Mouse (Mus musculus) limb, embryonic 12.5 days (tissue): ENCODE data around the gene Olfr1366. TPM values are rescaled to one million over a fixed set of nuclear protein-coding genes. Genes with fewer than 3 reads are reported as not detected.
"Not testable (repeated sequence)": the region's sequence is repeated elsewhere in the genome, so short reads cannot be mapped to it uniquely, and the experiment has no call there.

ENCODE experiments used
- ATAC-seq: fragments of 200-750 bp; cut with Nextera tagmentation; 2 replicates; pipeline ENCODE4 v1.8.0; 2017; ENCODE audit warnings: low read depth, moderate TSS enrichment; ENCODE audit not compliant: insufficient number of reproducible peaks, insufficient read depth, low FRiP score, low TSS enrichment
- H3K27ac ChIP-seq: fragments of 300-500 bp; sonication (generic); 2 replicates; pipeline ENCODE4 v1.5.1; 2016; ENCODE audit warnings: mild to moderate bottlenecking, moderate library complexity
- H3K27me3 ChIP-seq: fragments of 300-500 bp; sonication (generic); 2 replicates; pipeline ENCODE4 v1.6.1; 2016; ENCODE audit warnings: mild to moderate bottlenecking, moderate library complexity
- H3K36me3 ChIP-seq: fragments of 300-500 bp; sonication (generic); 2 replicates; pipeline ENCODE4 v1.6.1; 2016; ENCODE audit warnings: mild to moderate bottlenecking, moderate library complexity
- H3K4me1 ChIP-seq: fragments of 300-500 bp; sonication (generic); replicated peaks from 2 replicates; pipeline ENCODE4 v1.6.1; 2016
- H3K4me2 ChIP-seq: fragments of 300-500 bp; sonication (generic); 2 replicates; pipeline ENCODE4 v1.6.1; 2016; ENCODE audit warnings: mild to moderate bottlenecking, moderate library complexity
- H3K4me3 ChIP-seq: fragments of 300-500 bp; sonication (generic); replicated peaks from 2 replicates; pipeline ENCODE4 v1.5.1; 2016; ENCODE audit warnings: mild to moderate bottlenecking
- H3K9ac ChIP-seq: fragments of 300-500 bp; sonication (generic); replicated peaks from 2 replicates; pipeline ENCODE4 v1.6.1; 2016; ENCODE audit warnings: mild to moderate bottlenecking, moderate library complexity
- H3K9me3 ChIP-seq: fragments of 300-500 bp; sonication (generic); 2 replicates; pipeline ENCODE4 v1.6.1; 2016; ENCODE audit warnings: mild to moderate bottlenecking, moderate library complexity
- WGBS: fragments of 180-500 bp; shearing (Covaris S2); methylation state at CpG from one replicate; pipeline ENCODE4 v1.1.7; 2016; 5-methylcytosine and 5-hydroxymethylcytosine counted together
- polyA plus RNA-seq: library from polyadenylated mRNA; unstranded; fragments of >200 nt; fragmentation: Nextera tagmentation; extraction: Ambion mirVana; gene quantifications from 2 replicates; pipeline ENCODE4 v1.2.1, GENCODE M21; 2016

The Olfr1366 gene
- 0.12 and 0.18 TPM in 2 replicates for polyA plus RNA-seq

- Histone ChIP-seq H3K4me2 (no peak within 1 kb of the TSS), H3K27ac (no peak within 1 kb of the TSS), H3K27me3 (no peaks in the 10 kb centered on the region; the same call in 1 of the 2 replicates), H3K9me3 (no peaks in the 10 kb centered on the region), H3K4me1 (no peaks in the 10 kb centered on the region), H3K36me3 (no peaks in the 10 kb centered on the region), H3K4me3 (no peak within 1 kb of the TSS), H3K9ac (no peak within 1 kb of the TSS)
- WGBS = 67% methylated on average over 1 of the region's 1 CpGs
- no peak for ATAC-seq
Measured at GRCm38 (mm10) chr13:21542708-21543107, at the start of gene Olfr1366. Gene Olfr1366, minus strand, starts transcription at chr13:21542808.

GRCm38 (mm10) chr13:21591618-21592017 is 49.0 kb upstream of the Olfr1366 start:
- Histone ChIP-seq H3K27ac (no peak overlapping the region), H3K4me2 (no peak overlapping the region), H3K9me3 (peaks cover 5% of the 10 kb centered on the region; the same call in 1 of the 2 replicates), H3K27me3 (no peaks in the 10 kb centered on the region), H3K36me3 (no peaks in the 10 kb centered on the region), H3K4me1 (no peaks in the 10 kb centered on the region), H3K4me3 (no peak overlapping the region), H3K9ac (no peak overlapping the region)
- no peak for ATAC-seq
- WGBS = 56% methylated on average over 2 of the region's 2 CpGs

DNA sequence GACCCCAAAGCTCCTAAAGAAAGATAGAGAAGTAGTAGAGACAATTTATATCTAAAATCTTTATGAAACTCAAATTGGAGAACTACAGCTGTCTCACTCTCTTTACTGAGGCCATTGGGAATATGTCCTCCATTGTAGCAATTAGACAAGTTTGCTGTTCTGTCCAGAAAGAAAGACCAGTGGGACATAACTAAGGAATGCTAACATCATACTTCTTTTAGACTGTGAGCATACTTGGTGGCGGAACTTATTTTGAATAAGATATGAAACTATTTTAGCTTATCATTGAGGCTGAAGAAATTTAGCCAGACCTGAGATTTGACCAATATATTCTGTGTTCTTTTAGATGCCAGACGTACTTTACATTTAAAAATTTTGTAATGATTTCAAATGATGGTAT is 39.1 kb upstream of the Olfr1366 start, which contains the start of gene Olfr1364:
Olfr1364 (minus strand) TSS at position 101 of the 400 bp plus-strand sequence.
- Histone ChIP-seq H3K27me3 (no peaks in the 10 kb centered on the region), H3K4me3 (no peak within 1 kb of the TSS), H3K4me2 (no peak within 1 kb of the TSS), H3K36me3 (no peaks in the 10 kb centered on the region), H3K27ac (no peak within 1 kb of the TSS), H3K9me3 (no peaks in the 10 kb centered on the region), H3K4me1 (no peaks in the 10 kb centered on the region), H3K9ac (no peak within 1 kb of the TSS)
- WGBS = 87% methylated on average over 2 of the region's 2 CpGs
- ATAC-seq = no peak

DNA sequence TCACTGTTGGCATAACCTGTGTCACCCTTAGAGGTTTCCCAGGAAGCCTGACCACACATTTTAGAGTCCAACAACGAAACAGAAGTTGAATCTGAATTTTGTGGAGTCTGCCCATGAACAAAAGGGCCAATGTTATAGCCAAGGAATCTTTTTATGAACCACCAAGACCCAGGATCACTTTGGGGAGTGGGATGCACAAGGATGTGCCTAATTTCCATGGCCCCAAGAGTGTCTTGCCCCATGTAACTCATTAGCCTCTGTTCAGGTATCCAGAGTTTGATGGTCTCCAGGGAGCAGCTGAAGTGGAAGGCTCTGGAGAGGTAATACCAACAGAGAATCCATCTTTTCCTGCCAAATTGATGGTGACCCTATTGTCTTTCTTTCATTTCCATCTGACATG is 17.2 kb upstream of the Olfr1366 start, which contains the start of gene Olfr1535:
Olfr1535 (minus strand) TSS at position 101 of the 400 bp plus-strand sequence.
- Histone ChIP-seq H3K27me3 (no peaks in the 10 kb centered on the region), H3K27ac (no peak within 1 kb of the TSS), H3K4me1 (no peaks in the 10 kb centered on the region), H3K36me3 (no peaks in the 10 kb centered on the region), H3K4me2 (no peak within 1 kb of the TSS), H3K9ac (no peak within 1 kb of the TSS), H3K9me3 (no peaks in the 10 kb centered on the region), H3K4me3 (no peak within 1 kb of the TSS)
- 68% methylated on average over 1 of the region's 1 CpGs for WGBS
- ATAC-seq = no peak

- Histone ChIP-seq H3K9ac (no peak overlapping the region), H3K27me3 (no peaks in the 10 kb centered on the region; the same call in 1 of the 2 replicates), H3K4me2 (no peak overlapping the region), H3K9me3 (no peaks in the 10 kb centered on the region), H3K27ac (no peak overlapping the region), H3K4me1 (no peaks in the 10 kb centered on the region), H3K4me3 (no peak overlapping the region), H3K36me3 (no peaks in the 10 kb centered on the region)
- 76% methylated on average over 3 of the region's 3 CpGs for WGBS
- ATAC-seq = no peak
Measured at GRCm38 (mm10) chr13:21550416-21551110, 8.0 kb upstream of the Olfr1366 start.

DNA sequence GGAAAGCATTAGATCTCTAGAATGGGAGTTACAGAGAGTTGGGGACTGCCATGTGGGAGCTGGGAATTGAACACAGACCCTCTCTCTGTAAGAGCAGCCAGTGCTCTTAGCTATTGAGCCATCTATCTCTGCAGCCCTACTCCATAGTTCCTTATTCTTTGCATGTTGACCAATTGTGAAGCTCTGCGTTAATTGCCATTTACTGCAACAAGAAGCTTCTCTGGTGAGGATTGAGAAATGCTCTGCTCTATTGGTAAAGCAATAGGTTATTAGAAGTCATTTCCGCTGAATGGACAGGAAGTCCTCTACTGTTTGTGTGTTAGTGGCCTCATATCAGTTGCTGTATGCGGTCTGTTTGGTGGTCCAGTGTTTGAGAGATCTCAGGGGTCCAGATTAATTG is 6.9 kb upstream of the Olfr1366 start:
- H3K4me2 ChIP-seq = no peak overlapping the region
- H3K36me3 ChIP-seq = no peaks in the 10 kb centered on the region
- no peaks in the 10 kb centered on the region for H3K4me1 ChIP-seq
- 93% methylated on average over 3 of the region's 3 CpGs for WGBS
- no peaks in the 10 kb centered on the region for H3K9me3 ChIP-seq
- H3K27ac ChIP-seq = no peak overlapping the region
- no peak overlapping the region for H3K9ac ChIP-seq
- H3K4me3 ChIP-seq = no peak overlapping the region
- no peak for ATAC-seq
- H3K27me3 ChIP-seq = no peaks in the 10 kb centered on the region; the same call in 1 of the 2 replicates

DNA sequence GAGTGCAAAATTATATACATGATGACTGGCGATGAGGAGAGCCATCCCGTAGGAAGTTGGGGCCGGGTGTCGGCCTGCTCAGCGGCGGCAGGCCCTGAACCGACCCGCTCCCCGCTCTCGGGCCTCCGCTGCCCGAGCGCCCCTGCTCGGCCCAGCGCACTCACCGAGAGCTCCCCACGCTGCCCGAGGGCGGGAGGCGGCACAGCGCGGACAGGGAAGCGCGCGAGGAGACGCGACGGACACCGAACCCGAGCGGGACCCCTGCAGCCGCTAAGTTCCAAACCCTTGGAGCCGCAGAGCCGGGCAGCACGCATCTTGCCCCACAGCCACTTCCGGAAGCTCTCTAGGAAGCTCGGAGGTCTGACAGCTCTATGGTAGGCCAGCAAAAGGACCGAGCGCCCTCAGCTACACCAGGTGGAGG is 11.8 kb downstream of the Olfr1366 start, which contains the start of gene Zkscan8:
Zkscan8 (minus strand) TSS at position 340 of the 421 bp plus-strand sequence.
- peak within 1 kb of the TSS; percentile 83 for H3K4me3 ChIP-seq
- H3K4me2 ChIP-seq = peak within 1 kb of the TSS; percentile 61
- H3K9me3 ChIP-seq = no peaks in the 10 kb centered on the region
- H3K9ac ChIP-seq = peak within 1 kb of the TSS; percentile 97
- H3K27me3 ChIP-seq = no peaks in the 10 kb centered on the region
- H3K27ac ChIP-seq = peak within 1 kb of the TSS; percentile 98
- peak; percentile 99 for ATAC-seq
- peaks cover 13% of the 10 kb centered on the region for H3K36me3 ChIP-seq
- whole genome bisulfite sequencing = under 1% methylated on average over 39 of the region's 39 CpGs
- H3K4me1 ChIP-seq = peaks cover 3% of the 10 kb centered on the region; the same call in 1 of the 2 replicates

DNA sequence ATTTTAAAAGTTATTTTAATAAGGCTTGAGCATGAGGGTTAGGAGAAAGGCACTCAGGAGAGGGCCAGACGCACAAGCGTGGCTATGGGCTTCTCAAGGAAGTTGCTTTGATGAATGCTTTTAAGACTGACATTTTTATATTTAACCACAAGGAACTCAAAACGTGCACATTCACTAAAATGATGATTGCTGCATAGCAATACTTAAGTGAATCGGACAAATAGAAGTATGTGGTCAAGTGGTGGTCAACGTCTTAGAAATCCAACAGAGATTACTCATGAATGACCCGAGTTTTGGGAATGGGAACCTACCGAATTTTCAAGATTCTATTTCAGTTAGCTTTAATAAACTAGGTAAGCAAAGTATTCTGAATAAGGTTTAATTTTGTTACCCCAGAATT is 12.5 kb downstream of the Olfr1366 start:
- ATAC-seq = no peak
- Histone ChIP-seq H3K4me3 (peak overlapping the region; percentile 83), H3K36me3 (peaks cover 18% of the 10 kb centered on the region), H3K4me2 (peak overlapping the region; percentile 61), H3K9me3 (no peaks in the 10 kb centered on the region), H3K4me1 (peaks cover 3% of the 10 kb centered on the region; the same call in 1 of the 2 replicates), H3K27ac (no peak overlapping the region), H3K9ac (no peak overlapping the region), H3K27me3 (no peaks in the 10 kb centered on the region)
- 52% methylated on average over 7 of the region's 7 CpGs for WGBS

DNA sequence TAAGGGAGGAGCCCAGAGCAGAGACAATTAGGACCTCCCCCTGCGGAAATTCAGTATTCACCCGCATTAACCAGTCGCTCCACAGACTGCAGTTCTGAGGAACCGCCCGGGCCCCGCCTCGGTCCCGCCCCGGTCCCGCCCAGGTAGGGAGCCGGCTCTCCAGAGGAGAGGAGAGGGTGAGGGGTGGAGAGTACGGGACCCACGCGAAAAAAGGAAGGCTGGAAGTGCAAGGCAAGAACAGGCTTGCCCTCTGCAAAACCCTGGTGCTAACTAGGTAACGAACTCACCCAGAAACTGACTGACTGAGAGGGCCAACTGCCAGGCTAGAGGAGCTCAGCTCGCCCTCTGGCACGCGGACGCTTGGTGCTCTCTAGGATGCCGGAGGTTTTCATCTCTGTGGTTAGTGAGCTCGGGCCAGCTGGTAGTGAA is 36.4 kb downstream of the Olfr1366 start:
- Histone ChIP-seq H3K4me1 (no peaks in the 10 kb centered on the region), H3K4me3 (peak overlapping the region; percentile 56), H3K36me3 (no peaks in the 10 kb centered on the region), H3K9me3 (no peaks in the 10 kb centered on the region), H3K27ac (peak overlapping the region; percentile 88), H3K27me3 (no peaks in the 10 kb centered on the region), H3K9ac (peak overlapping the region; percentile 69), H3K4me2 (peak overlapping the region; percentile 58)
- ATAC-seq = peak; percentile 100
- WGBS = under 1% methylated on average over 21 of the region's 21 CpGs

- no peaks in the 10 kb centered on the region for H3K36me3 ChIP-seq
- H3K4me1 ChIP-seq = no peaks in the 10 kb centered on the region
- no peak overlapping the region for H3K4me2 ChIP-seq
- no peak overlapping the region for H3K9ac ChIP-seq
- H3K9me3 ChIP-seq = no peaks in the 10 kb centered on the region
- H3K27me3 ChIP-seq = no peaks in the 10 kb centered on the region
- ATAC-seq = no peak
- H3K4me3 ChIP-seq = no peak overlapping the region
- 87% methylated on average over 5 of the region's 5 CpGs for WGBS
- no peak overlapping the region for H3K27ac ChIP-seq
Measured at GRCm38 (mm10) chr13:21502296-21502695, 40.3 kb downstream of the Olfr1366 start.

GRCm38 (mm10) chr13:21501182-21501581 is 41.4 kb downstream of the Olfr1366 start, which contains the start of gene Gm11273:
Gene Gm11273, minus strand, starts transcription at chr13:21501418.
- not testable (repeated sequence) for H3K9ac ChIP-seq, H3K27ac ChIP-seq, H3K4me2 ChIP-seq, H3K9me3 ChIP-seq, ATAC-seq, H3K4me3 ChIP-seq, H3K36me3 ChIP-seq, H3K4me1 ChIP-seq, H3K27me3 ChIP-seq
- 93% methylated on average over 17 of the region's 17 CpGs for WGBS
